Mouse (Mus musculus) kidney, adult 2 months (tissue): ENCODE measurements around the gene Mepe.
A peak's percentile ranks its signal among the peaks of the same experiment; 100 is the strongest.

Experiments used
- CTCF ChIP-seq: fragments of 200-500 bp; conservative IDR thresholded peaks from 2 replicates; pipeline ENCODE4 v1.5.1; 2011; ENCODE audit warnings: low read depth, mild to moderate bottlenecking, control low read depth, low read length, moderate library complexity, mixed read lengths; ENCODE audit not compliant: insufficient read depth, insufficient read length
- POLR2A ChIP-seq: fragments of 200-500 bp; IDR thresholded peaks from one replicate; pipeline ENCODE4 v1.6.1; 2011; ENCODE audit warnings: low read depth, low read length, control low read depth

DNA sequence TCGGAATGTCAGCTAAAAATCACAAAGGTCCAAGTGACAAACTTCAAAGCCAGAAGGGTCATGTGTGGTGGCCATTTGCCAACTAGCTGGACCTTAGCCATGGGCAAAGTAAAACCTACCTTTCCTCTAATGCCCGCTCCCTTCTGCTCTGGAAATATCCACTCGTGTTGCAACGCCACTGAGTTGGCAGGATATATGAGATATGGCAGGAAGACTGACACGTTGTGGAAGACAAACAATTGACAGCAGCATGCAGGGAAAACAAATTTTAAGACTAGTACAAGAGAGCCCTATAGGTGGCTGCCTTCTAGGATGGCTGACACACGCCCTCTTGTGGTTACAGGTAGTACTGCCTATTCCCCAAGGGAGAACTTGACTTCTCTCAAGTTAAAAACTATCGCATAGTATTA lies 8.1 kb downstream of the Mepe start:
- TF ChIP-seq POLR2A (no peak), CTCF (peak; percentile 73)
